Mouse (Mus musculus) retina, adult 2 months (tissue): ENCODE measurements around the gene Thbs2.

ENCODE experiments used
- DNase-seq: peaks from one replicate; pipeline ENCODE4 v3.0.0-alpha.2; 2012; ENCODE audit warnings: low read depth, low spot score

Thbs2 gene

GRCm38 (mm10) chr17:14693994-14694374 lies at the start of gene Thbs2:
Gene Thbs2, minus strand, starts transcription at chr17:14694235.
- no peak for DNase-seq

DNA sequence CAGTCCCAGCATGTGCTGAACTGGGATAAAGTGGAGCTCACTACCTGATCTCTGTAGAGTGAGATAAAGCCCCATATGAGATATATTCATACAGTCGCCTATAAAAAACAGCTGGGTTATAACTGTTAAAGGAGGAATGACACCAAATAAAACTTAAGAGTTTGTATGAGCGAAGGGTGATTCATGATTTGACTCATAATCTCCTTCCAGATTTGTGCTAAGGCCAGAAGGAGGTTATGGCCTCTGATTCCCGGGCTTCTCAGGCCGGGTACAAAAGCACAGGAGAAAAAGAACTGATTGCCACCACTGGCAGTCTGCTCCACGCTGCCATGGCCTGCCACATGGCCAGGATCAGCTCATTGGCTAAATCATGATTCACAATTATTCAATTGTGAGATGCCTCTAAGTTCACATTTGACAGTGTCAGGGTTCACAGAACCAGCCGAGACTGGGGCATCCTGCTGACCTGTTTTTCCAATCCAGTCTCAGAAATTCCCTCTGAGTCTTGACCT lies 41.5 kb upstream of the Thbs2 start:
- no peak for DNase-seq

- no peak for DNase-seq
These were observed 40.3 kb upstream of the Thbs2 start for GRCm38 (mm10) chr17:14734380-14734779.

DNA sequence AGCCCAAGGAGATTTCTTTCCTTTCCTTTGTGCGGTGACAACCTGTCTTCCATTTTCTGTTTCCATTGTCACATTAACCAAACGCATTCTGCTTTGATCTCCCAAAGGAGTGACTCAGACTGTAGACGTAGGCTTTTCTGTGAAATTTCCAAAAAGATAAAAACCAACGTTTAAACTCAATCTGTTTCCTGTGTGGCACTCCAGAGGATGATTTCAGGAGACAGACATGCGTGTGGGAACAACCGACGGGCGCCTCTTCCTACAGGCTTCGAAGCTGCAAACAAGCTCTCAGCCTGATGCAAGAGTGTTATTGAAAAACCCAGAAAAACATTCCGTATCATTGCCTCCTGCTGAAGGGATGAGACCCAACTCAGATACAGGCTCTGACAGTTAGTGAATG lies 39.9 kb upstream of the Thbs2 start:
- DNase-seq, result no peak

GRCm38 (mm10) chr17:14733027-14733426 lies 39.0 kb upstream of the Thbs2 start:
- DNase-seq, result no peak

DNA sequence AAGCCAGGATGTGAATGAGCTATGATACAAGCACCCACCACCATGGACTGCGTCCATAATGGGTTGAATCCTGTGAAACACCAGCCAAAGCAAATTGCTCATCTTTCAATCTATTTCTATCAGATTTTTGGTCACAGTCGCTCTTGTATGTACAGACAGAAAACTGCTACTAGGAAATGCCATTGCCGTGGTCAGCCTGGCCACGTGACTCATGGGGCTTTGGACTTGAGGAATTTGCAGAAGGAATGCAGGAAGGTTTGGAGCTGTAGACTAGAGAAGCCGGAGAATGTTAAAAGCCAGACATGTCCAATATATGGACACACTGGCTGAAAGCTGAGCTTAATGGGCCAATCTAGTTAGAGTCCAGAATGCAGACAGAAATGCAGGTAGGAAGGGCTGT lies 36.6 kb upstream of the Thbs2 start:
- DNase-seq, result no peak

- no peak for DNase-seq
These were observed 33.4 kb upstream of the Thbs2 start for GRCm38 (mm10) chr17:14727481-14727880.

- DNase-seq, result no peak
These were observed 30.8 kb upstream of the Thbs2 start for GRCm38 (mm10) chr17:14724786-14725185.

DNA sequence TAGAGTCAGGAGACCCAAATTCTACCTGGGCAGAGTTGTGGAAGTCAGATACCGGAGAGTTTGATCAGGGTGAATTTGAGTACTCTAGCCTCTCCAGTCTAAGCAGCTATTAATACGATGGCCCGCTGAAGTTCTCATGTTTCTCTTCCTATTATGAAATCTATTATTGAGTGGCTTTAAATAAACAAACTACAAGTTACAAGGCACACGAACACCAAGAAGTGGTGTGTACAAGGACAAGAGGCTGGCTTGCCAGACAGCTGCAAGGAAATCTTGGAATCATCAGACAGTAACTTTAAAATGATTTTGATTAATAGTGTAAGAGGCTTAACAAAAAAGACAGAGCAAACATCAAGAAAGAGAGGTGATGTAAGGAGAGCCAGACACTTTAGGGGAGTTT lies 27.3 kb upstream of the Thbs2 start:
- DNase-seq, result no peak

DNA sequence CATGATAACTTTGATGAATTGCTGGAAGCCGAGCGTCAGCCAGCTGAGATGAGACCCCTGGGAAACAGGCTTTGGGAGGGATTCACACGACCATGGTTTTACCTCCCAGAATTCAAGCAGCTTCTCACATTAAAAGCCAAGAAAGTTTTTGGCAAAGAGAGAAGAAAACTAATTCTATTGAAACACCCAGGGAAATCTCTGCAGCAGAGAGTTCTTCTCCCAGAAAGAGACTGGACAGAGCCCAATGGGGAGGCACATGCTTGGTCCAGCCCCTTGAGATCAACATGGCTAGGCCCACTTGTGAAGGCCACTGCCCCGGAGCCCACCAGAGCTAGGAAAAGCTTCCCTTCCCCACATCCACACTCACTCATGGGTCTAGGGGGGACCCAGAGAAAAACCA lies 26.9 kb upstream of the Thbs2 start:
- no peak for DNase-seq

DNA sequence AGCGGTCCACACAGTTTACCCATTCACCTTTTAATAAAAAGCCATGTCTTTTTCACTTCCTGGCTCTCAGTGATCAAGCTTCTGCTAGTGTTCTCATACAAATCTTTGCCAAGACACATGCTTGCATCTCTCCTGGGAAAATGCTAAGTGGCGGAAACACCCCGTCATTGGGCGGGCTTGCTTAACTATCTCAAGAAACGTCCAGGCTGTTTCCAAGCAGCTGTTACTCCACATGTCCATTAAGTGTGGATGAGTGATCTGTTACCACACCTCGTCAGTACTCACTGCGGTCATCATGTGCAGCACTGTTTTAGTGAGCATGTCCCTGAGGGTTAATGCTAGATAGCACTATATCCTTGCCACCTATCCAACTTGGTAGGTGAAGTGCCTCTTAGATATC lies 26.2 kb upstream of the Thbs2 start:
- DNase-seq, result no peak

DNA sequence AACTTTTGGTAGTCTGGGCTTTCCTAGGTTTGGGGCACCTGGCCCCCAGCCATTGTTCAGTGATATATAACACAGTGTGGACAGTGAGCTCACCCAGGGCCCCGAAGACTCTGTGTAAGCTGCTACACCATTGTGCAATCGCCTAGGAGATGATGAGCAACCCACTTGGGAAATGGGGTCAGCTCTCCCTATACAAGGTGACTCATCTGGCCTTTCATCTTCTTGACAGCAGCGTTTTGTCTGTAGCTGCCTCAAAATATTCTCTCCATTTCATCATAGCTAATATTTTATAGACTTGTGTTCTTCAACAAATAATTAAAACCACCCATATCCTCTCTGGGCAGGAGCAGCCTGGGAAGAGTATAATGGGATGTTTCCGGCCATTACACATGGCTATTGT lies 24.8 kb upstream of the Thbs2 start:
- no peak for DNase-seq

GRCm38 (mm10) chr17:14714782-14715181 lies 20.7 kb upstream of the Thbs2 start:
- no peak for DNase-seq

DNA sequence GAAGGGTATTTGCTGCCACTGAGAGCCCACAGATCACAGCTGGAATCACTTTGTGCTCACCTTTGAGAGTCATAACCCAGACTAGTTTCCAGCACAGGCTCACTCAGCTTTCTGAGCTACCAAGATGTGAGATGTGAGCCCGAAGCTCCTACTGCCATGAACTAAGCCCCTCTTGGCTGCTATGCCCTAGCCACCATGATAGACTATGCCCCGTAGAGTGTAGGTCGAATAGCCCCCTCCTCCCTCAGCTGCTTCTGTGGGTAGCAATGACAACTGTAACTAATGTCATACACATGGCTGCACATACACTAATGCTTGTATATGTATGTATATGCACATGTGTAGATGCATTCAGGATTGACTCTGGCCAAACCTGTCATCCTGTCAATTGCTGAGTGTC lies 20.3 kb upstream of the Thbs2 start:
- DNase-seq, result no peak

- DNase-seq, result no peak
These were observed 17.7 kb upstream of the Thbs2 start for GRCm38 (mm10) chr17:14711784-14712183.

DNA sequence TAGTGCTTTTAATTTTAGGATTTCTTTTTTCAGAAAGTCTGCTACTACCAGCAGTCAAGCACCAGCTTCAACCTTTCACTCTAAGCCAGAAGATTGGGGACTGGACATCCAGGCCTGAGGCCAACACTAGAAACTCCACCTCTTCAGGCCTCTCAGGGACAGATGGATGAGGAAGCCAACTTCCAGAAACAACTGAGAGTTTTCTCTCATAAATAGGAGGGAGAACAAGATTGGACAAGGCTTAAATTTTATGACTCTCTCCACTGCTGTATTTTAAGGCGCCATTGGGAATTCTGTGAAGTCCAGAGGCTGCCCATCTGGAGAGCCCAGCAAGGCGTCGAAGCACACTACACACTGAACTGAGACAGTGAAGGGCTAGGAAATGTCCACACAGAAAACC lies 17.0 kb upstream of the Thbs2 start:
- no peak for DNase-seq

DNA sequence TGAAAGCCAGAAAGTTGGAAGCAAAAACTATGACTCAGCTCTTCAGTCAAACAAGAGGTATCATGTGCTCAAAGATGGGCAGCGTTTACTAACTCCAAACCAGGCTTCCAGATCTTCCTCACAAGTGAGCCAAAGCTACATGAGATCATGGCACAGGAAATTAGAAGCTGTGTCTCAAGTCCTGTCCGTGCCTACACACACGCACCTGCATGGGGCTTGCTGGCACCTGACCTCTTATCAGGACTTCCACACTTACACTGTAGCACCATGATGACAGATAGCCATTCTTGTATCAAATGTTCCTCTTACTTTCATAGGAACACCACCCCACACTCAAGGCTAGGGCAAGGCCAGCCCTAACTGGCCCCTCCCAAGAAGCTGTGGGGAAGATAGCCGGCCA lies 12.0 kb upstream of the Thbs2 start:
- DNase-seq, result no peak

DNA sequence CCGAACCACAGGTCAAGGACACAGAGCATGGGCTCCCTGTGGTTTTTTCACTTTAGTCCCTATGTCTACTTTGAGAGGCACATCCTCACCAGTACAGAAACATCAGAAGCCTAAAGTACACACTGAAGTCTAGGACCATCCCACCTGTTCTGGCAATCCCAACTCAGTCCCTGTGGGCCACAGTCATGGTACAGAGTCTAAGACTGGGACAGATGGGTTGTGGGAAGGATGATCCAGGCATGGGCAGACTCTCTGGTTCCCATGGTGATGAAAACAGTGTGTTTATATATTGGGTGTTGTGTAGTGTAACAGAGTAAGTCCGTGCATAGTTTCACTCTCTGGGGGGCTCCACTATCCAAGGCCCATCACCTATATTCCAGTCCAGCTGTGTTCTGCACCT lies 11.4 kb upstream of the Thbs2 start:
- no peak for DNase-seq

- DNase-seq, result no peak
These were observed 9.7 kb upstream of the Thbs2 start for GRCm38 (mm10) chr17:14703771-14704170.

GRCm38 (mm10) chr17:14703268-14703667 lies 9.2 kb upstream of the Thbs2 start:
- DNase-seq, result no peak

DNA sequence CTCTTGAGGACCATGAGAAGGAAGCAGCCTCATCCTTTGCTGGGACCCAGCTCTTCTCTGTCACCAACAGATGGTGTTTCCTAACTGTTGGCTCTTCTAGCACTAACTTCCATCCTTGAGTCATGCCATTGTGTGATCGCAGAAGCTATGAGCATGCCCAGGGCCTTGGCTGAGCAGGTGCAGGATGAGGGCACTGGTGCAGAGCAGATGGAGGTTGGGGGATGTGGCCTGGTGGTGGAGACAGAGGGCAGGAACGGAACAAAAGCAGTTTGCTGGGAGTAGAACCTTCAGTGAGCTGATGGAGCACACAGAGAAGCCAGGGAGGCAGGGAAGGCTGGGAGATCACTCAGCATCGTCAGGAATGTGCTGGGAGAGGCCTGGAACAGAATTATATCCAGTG lies 8.7 kb upstream of the Thbs2 start:
- no peak for DNase-seq

- DNase-seq, result no peak
These were observed 7.9 kb upstream of the Thbs2 start for GRCm38 (mm10) chr17:14701891-14702290.

- no peak for DNase-seq
These were observed 6.2 kb upstream of the Thbs2 start for GRCm38 (mm10) chr17:14700204-14700603.

DNA sequence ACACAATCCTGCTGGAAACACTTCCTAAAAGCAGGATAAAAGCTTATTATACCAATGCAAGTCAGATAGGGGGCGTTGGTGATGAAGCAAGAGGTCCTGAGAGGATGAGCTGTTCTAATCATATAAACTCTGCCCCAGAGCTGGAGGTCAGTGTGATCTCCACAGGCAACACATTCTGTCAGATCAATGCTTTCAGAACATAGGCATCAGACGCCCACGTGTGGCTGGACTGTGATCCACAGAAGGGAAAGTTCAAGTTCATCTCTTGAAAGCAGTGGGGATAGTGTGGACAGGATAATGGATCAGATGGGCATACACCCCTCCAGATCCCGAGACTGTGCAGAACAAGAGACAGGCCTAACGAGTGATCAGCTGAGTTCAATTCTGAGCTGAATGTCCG lies 4.2 kb upstream of the Thbs2 start:
- no peak for DNase-seq

GRCm38 (mm10) chr17:14697096-14697495 lies 3.1 kb upstream of the Thbs2 start:
- no peak for DNase-seq
